Mouse (Mus musculus): Measurements from ENCODE around the gene Rbfox3. TPM values are rescaled to one million over a fixed set of nuclear protein-coding genes. Genes with fewer than 3 reads are reported as not detected.

Rbfox3 gene
- polyA plus RNA-seq, 1 experiment: not detected

- Histone ChIP-seq H3K4me2 (ENCODE audit: low read depth) (no peak overlapping the region), H3K79me2 (ENCODE audit: control insufficient read depth, insufficient read depth) (no peaks in the 10 kb centered on the region), H3K27me3 (ENCODE audit: control insufficient read depth, insufficient read depth, insufficient read length) (peaks cover 43% of the 10 kb centered on the region), H3K36me3 (ENCODE audit: control insufficient read depth, insufficient read depth) (no peaks in the 10 kb centered on the region), H3ac (ENCODE audit: control insufficient read depth, insufficient read length) (no peak overlapping the region), H3K4me3 (no peak overlapping the region)
- no peak for TF ChIP-seq MYOG (IDR thresholded peaks at IDR 0.05; ENCODE audit: control insufficient read depth in 1 of 3, insufficient read depth in 1 of 3, insufficient read length in 2 of 3, low read depth in 2 of 3)
- no peak for TF ChIP-seq MAX (IDR thresholded peaks at IDR 0.05; ENCODE audit: low read depth)
- no peak for TF ChIP-seq REST (IDR thresholded peaks at IDR 0.05; ENCODE audit: insufficient read depth, insufficient read length)
- no peak for TF ChIP-seq MYOD1 (IDR thresholded peaks at IDR 0.05; ENCODE audit: control insufficient read depth in 1 of 3, insufficient read length in 2 of 3, low read depth in 2 of 3)
Observed at GRCm38 (mm10) chr11:118671216-118671615, 240.2 kb downstream of the Rbfox3 start.

GRCm38 (mm10) chr11:118669820-118670219 is 241.6 kb downstream of the Rbfox3 start:
- Histone ChIP-seq H3K79me2 (ENCODE audit: control insufficient read depth, insufficient read depth) (no peaks in the 10 kb centered on the region), H3ac (ENCODE audit: control insufficient read depth, insufficient read length) (no peak overlapping the region), H3K27me3 (ENCODE audit: control insufficient read depth, insufficient read depth, insufficient read length) (peaks cover 35% of the 10 kb centered on the region), H3K36me3 (ENCODE audit: control insufficient read depth, insufficient read depth) (no peaks in the 10 kb centered on the region), H3K4me2 (ENCODE audit: low read depth) (no peak overlapping the region), H3K4me3 (no peak overlapping the region)
- TF ChIP-seq MYOD1 (IDR thresholded peaks at IDR 0.05; ENCODE audit: control insufficient read depth in 1 of 3, insufficient read length in 2 of 3, low read depth in 2 of 3) (peak in 1 of 3 experiments; percentile 37), MYOG (IDR thresholded peaks at IDR 0.05; ENCODE audit: control insufficient read depth in 1 of 3, insufficient read depth in 1 of 3, insufficient read length in 2 of 3, low read depth in 2 of 3) (no peak)

GRCm38 (mm10) chr11:118668351-118668750 is 243.0 kb downstream of the Rbfox3 start:
- no peaks in the 10 kb centered on the region for H3K36me3 ChIP-seq (ENCODE audit: control insufficient read depth, insufficient read depth)
- H3K4me2 ChIP-seq (ENCODE audit: low read depth): peak overlapping the region; percentile 49
- TF ChIP-seq SRF (IDR thresholded peaks at IDR 0.05; ENCODE audit: control insufficient read depth, insufficient read length, low read depth): no peak
- no peak for TF ChIP-seq POLR2A (IDR thresholded peaks at IDR 0.05; ENCODE audit: insufficient read length, low read depth)
- no peak for TF ChIP-seq MYOG (IDR thresholded peaks at IDR 0.05; ENCODE audit: control insufficient read depth in 1 of 3, insufficient read depth in 1 of 3, insufficient read length in 2 of 3, low read depth in 2 of 3)
- no peak for TF ChIP-seq TCF12 (IDR thresholded peaks at IDR 0.05; ENCODE audit: insufficient read depth, poor library complexity, severe bottlenecking)
- no peak for TF ChIP-seq POLR2AphosphoS2 (IDR thresholded peaks at IDR 0.05; ENCODE audit: insufficient read length, low read depth)
- TF ChIP-seq USF1 (IDR thresholded peaks at IDR 0.05; ENCODE audit: low read depth): no peak
- TF ChIP-seq TCF3 (IDR thresholded peaks at IDR 0.05; ENCODE audit: insufficient read length, low read depth): no peak
- TF ChIP-seq MYOD1 (IDR thresholded peaks at IDR 0.05; ENCODE audit: control insufficient read depth in 1 of 3, insufficient read length in 2 of 3, low read depth in 2 of 3): no peak
- TF ChIP-seq CEBPB (IDR thresholded peaks at IDR 0.05; ENCODE audit: insufficient read depth, poor library complexity, severe bottlenecking): no peak
- TF ChIP-seq REST (IDR thresholded peaks at IDR 0.05; ENCODE audit: insufficient read depth, insufficient read length): no peak
- TF ChIP-seq MAX (IDR thresholded peaks at IDR 0.05; ENCODE audit: low read depth): no peak
- no peak for TF ChIP-seq E2F4 (IDR thresholded peaks at IDR 0.05; ENCODE audit: insufficient read depth)
- H3K27me3 ChIP-seq (ENCODE audit: control insufficient read depth, insufficient read depth, insufficient read length): peaks cover 32% of the 10 kb centered on the region
- H3K79me2 ChIP-seq (ENCODE audit: control insufficient read depth, insufficient read depth): no peaks in the 10 kb centered on the region
- no peak overlapping the region for H3K4me3 ChIP-seq
- no peak overlapping the region for H3ac ChIP-seq (ENCODE audit: control insufficient read depth, insufficient read length)

GRCm38 (mm10) chr11:118667946-118668345 is 243.5 kb downstream of the Rbfox3 start:
- peak in 2 of 3 experiments; percentile 67 to 85 for TF ChIP-seq MYOD1 (IDR thresholded peaks at IDR 0.05; ENCODE audit: control insufficient read depth in 1 of 3, insufficient read length in 2 of 3, low read depth in 2 of 3)
- TF ChIP-seq TCF12 (IDR thresholded peaks at IDR 0.05; ENCODE audit: insufficient read depth, poor library complexity, severe bottlenecking): no peak
- peak; percentile 57 for TF ChIP-seq TCF3 (IDR thresholded peaks at IDR 0.05; ENCODE audit: insufficient read length, low read depth)
- no peak overlapping the region for H3ac ChIP-seq (ENCODE audit: control insufficient read depth, insufficient read length)
- H3K4me3 ChIP-seq: no peak overlapping the region
- no peaks in the 10 kb centered on the region for H3K79me2 ChIP-seq (ENCODE audit: control insufficient read depth, insufficient read depth)
- H3K36me3 ChIP-seq (ENCODE audit: control insufficient read depth, insufficient read depth): no peaks in the 10 kb centered on the region
- peaks cover 31% of the 10 kb centered on the region for H3K27me3 ChIP-seq (ENCODE audit: control insufficient read depth, insufficient read depth, insufficient read length)
- H3K4me2 ChIP-seq (ENCODE audit: low read depth): peak overlapping the region; percentile 49

GRCm38 (mm10) chr11:118666172-118666571 is 245.2 kb downstream of the Rbfox3 start:
- Histone ChIP-seq H3K4me2 (ENCODE audit: low read depth) (no peak overlapping the region), H3K27me3 (ENCODE audit: control insufficient read depth, insufficient read depth, insufficient read length) (peaks cover 28% of the 10 kb centered on the region), H3K79me2 (ENCODE audit: control insufficient read depth, insufficient read depth) (no peaks in the 10 kb centered on the region), H3K36me3 (ENCODE audit: control insufficient read depth, insufficient read depth) (no peaks in the 10 kb centered on the region), H3K4me3 (no peak overlapping the region), H3ac (ENCODE audit: control insufficient read depth, insufficient read length) (no peak overlapping the region)
- TF ChIP-seq TCF12 (IDR thresholded peaks at IDR 0.05; ENCODE audit: insufficient read depth, poor library complexity, severe bottlenecking): no peak
- no peak for TF ChIP-seq REST (IDR thresholded peaks at IDR 0.05; ENCODE audit: insufficient read depth, insufficient read length)
- TF ChIP-seq POLR2A (IDR thresholded peaks at IDR 0.05; ENCODE audit: insufficient read length, low read depth): no peak
- no peak for TF ChIP-seq MAX (IDR thresholded peaks at IDR 0.05; ENCODE audit: low read depth)
- TF ChIP-seq MYOG (IDR thresholded peaks at IDR 0.05; ENCODE audit: control insufficient read depth in 1 of 3, insufficient read depth in 1 of 3, insufficient read length in 2 of 3, low read depth in 2 of 3): no peak
- no peak for TF ChIP-seq SRF (IDR thresholded peaks at IDR 0.05; ENCODE audit: control insufficient read depth, insufficient read length, low read depth)
- TF ChIP-seq MYOD1 (IDR thresholded peaks at IDR 0.05; ENCODE audit: control insufficient read depth in 1 of 3, insufficient read length in 2 of 3, low read depth in 2 of 3): no peak
- no peak for TF ChIP-seq POLR2AphosphoS2 (IDR thresholded peaks at IDR 0.05; ENCODE audit: insufficient read length, low read depth)
- TF ChIP-seq TCF3 (IDR thresholded peaks at IDR 0.05; ENCODE audit: insufficient read length, low read depth): no peak
- no peak for TF ChIP-seq USF1 (IDR thresholded peaks at IDR 0.05; ENCODE audit: low read depth)
- no peak for TF ChIP-seq E2F4 (IDR thresholded peaks at IDR 0.05; ENCODE audit: insufficient read depth)

Measured in myocyte (in vitro differentiated cells).